Mouse (Mus musculus) spleen, adult 2 months (tissue): ENCODE results near the gene Rasl12. TPM values are rescaled to one million over a fixed set of nuclear protein-coding genes. Genes with fewer than 3 reads are reported as not detected.

Experiments used
- DNase-seq, 2 experiments: peaks; one replicate each; pipeline versions ENCODE4 v3.0.0 to v3.0.0-alpha.2; 2012 to 2021; ENCODE audit warnings: low spot score in 2 of 2, low read depth in 1 of 2
- H3K27ac ChIP-seq: fragments of 200-500 bp; 2 replicates; pipeline ENCODE4 v1.5.1; 2012; ENCODE audit warnings: low read length, inconsistent platforms; ENCODE audit not compliant: insufficient read depth
- H3K27me3 ChIP-seq: fragments of 200-500 bp; 2 replicates; pipeline ENCODE4 v1.6.1; 2012; ENCODE audit warnings: mild to moderate bottlenecking, moderate library complexity, low read length, inconsistent platforms; ENCODE audit not compliant: control insufficient read depth, insufficient read depth
- H3K36me3 ChIP-seq: fragments of 200-500 bp; 2 replicates; pipeline ENCODE4 v1.6.1; 2012; ENCODE audit warnings: mild to moderate bottlenecking, low read length, inconsistent platforms; ENCODE audit not compliant: control insufficient read depth, insufficient read depth
- H3K4me1 ChIP-seq: fragments of 200-500 bp; 2 replicates; pipeline ENCODE4 v1.6.1; 2011; ENCODE audit warnings: inconsistent platforms; ENCODE audit not compliant: control insufficient read depth, insufficient read depth, insufficient read length
- H3K4me3 ChIP-seq: fragments of 200-500 bp; 2 replicates; pipeline ENCODE4 v1.5.1; 2011; ENCODE audit warnings: mild to moderate bottlenecking, inconsistent platforms; ENCODE audit not compliant: insufficient read depth, insufficient read length; ENCODE audit errors: extremely low read depth
- CTCF ChIP-seq: fragments of 200-500 bp; IDR thresholded peaks from 2 replicates; pipeline ENCODE4 v1.5.1; 2011; ENCODE audit warnings: mild to moderate bottlenecking, inconsistent platforms; ENCODE audit not compliant: insufficient read depth, insufficient read length, insufficient replicate concordance; ENCODE audit errors: extremely low read depth
- POLR2A ChIP-seq: fragments of 200-500 bp; IDR thresholded peaks from 2 replicates; pipeline ENCODE4 v1.6.1; 2011; ENCODE audit warnings: low read depth, low read length, inconsistent platforms
- WGBS: fragments of 180-500 bp; shearing (Covaris S2); methylation state at CpG from one replicate; pipeline ENCODE4 v1.1.7; 2018; 5-methylcytosine and 5-hydroxymethylcytosine counted together
- polyA plus RNA-seq: library from polyadenylated mRNA; depleted of rRNA; stranded (reverse); fragments of >200 nt; gene quantifications from 2 replicates; pipeline ENCODE4 v1.2.3, GENCODE M21; 2012

Gene Rasl12
- polyA plus RNA-seq, 1 experiment: 4.8 TPM

- 87% methylated on average over 3 of the region's 3 CpGs for WGBS
Measured at GRCm38 (mm10) chr9:65407861-65408260, 9.6 kb downstream of the Rasl12 start.

GRCm38 (mm10) chr9:65408871-65409295 is 10.6 kb downstream of the Rasl12 start:
- TF ChIP-seq CTCF: no peak
- no peak for TF ChIP-seq POLR2A
- H3K4me3 ChIP-seq: no peak overlapping the region
- no peak overlapping the region for H3K27ac ChIP-seq
- no peaks in the 10 kb centered on the region for H3K4me1 ChIP-seq
- no peaks in the 10 kb centered on the region for H3K36me3 ChIP-seq
- 68% methylated on average over 5 of the region's 5 CpGs for WGBS
- DNase-seq: no peak
- no peaks in the 10 kb centered on the region for H3K27me3 ChIP-seq

More at GRCm38 (mm10) chr9:65407861-65408260, 9.6 kb downstream of the Rasl12 start:
- H3K4me3 ChIP-seq: no peak overlapping the region
- H3K27ac ChIP-seq: no peak overlapping the region
- H3K36me3 ChIP-seq: no peaks in the 10 kb centered on the region
- no peaks in the 10 kb centered on the region for H3K27me3 ChIP-seq
- no peak for DNase-seq
- H3K4me1 ChIP-seq: no peaks in the 10 kb centered on the region
- TF ChIP-seq CTCF (no peak), POLR2A (no peak)

- no peaks in the 10 kb centered on the region for H3K27me3 ChIP-seq
- no peak for DNase-seq
- H3K4me1 ChIP-seq: no peaks in the 10 kb centered on the region
- 89% methylated on average over 8 of the region's 8 CpGs for WGBS
- no peak overlapping the region for H3K4me3 ChIP-seq
- TF ChIP-seq POLR2A (no peak), CTCF (no peak)
- H3K27ac ChIP-seq: no peak overlapping the region
- no peaks in the 10 kb centered on the region for H3K36me3 ChIP-seq
Measured at GRCm38 (mm10) chr9:65410378-65410777, 12.1 kb downstream of the Rasl12 start.

- no peak for DNase-seq
- H3K27me3 ChIP-seq: no peaks in the 10 kb centered on the region
- H3K27ac ChIP-seq: no peak overlapping the region
- TF ChIP-seq POLR2A: no peak
- no peak for TF ChIP-seq CTCF
- H3K4me1 ChIP-seq: no peaks in the 10 kb centered on the region
- H3K36me3 ChIP-seq: no peaks in the 10 kb centered on the region
- WGBS: 68% methylated on average over 3 of the region's 3 CpGs
- H3K4me3 ChIP-seq: no peak overlapping the region
Measured at GRCm38 (mm10) chr9:65411326-65411725, 13.0 kb downstream of the Rasl12 start.

- H3K27ac ChIP-seq: no peak overlapping the region
- no peak overlapping the region for H3K4me3 ChIP-seq
- no peaks in the 10 kb centered on the region for H3K36me3 ChIP-seq
- H3K4me1 ChIP-seq: no peaks in the 10 kb centered on the region
- DNase-seq: no peak
- H3K27me3 ChIP-seq: no peaks in the 10 kb centered on the region
- no peak for TF ChIP-seq POLR2A
- WGBS: 93% methylated on average over 3 of the region's 3 CpGs
Measured at GRCm38 (mm10) chr9:65417738-65418137, 19.4 kb downstream of the Rasl12 start.

GRCm38 (mm10) chr9:65419633-65420032 is 21.3 kb downstream of the Rasl12 start:
- no peaks in the 10 kb centered on the region for H3K36me3 ChIP-seq
- no peak for DNase-seq
- TF ChIP-seq CTCF (no peak), POLR2A (no peak)
- 85% methylated on average over 3 of the region's 3 CpGs for WGBS
- no peak overlapping the region for H3K4me3 ChIP-seq
- H3K27ac ChIP-seq: no peak overlapping the region
- H3K27me3 ChIP-seq: no peaks in the 10 kb centered on the region
- H3K4me1 ChIP-seq: peaks cover 2% of the 10 kb centered on the region; the same call in 1 of the 2 replicates

GRCm38 (mm10) chr9:65422760-65423501 is 24.6 kb downstream of the Rasl12 start, which contains the start of gene Slc51b:
TSS of gene Slc51b (minus strand) at chr9:65422955.
- Histone ChIP-seq H3K4me1 (peaks cover 2% of the 10 kb centered on the region; the same call in 1 of the 2 replicates), H3K27me3 (no peaks in the 10 kb centered on the region), H3K36me3 (no peaks in the 10 kb centered on the region), H3K4me3 (no peak within 1 kb of the TSS), H3K27ac (no peak within 1 kb of the TSS)
- DNase-seq: no peak
- WGBS: 93% methylated on average over 11 of the region's 11 CpGs
- TF ChIP-seq CTCF (no peak), POLR2A (no peak)

GRCm38 (mm10) chr9:65424393-65424792 is 26.1 kb downstream of the Rasl12 start:
- Histone ChIP-seq H3K27me3 (no peaks in the 10 kb centered on the region), H3K4me1 (peaks cover 2% of the 10 kb centered on the region; the same call in 1 of the 2 replicates), H3K36me3 (no peaks in the 10 kb centered on the region), H3K27ac (no peak overlapping the region), H3K4me3 (no peak overlapping the region)
- DNase-seq: no peak
- WGBS: 13% methylated on average over 3 of the region's 3 CpGs
- TF ChIP-seq POLR2A (no peak), CTCF (no peak)
